Mouse (Mus musculus) ovary, adult 10 weeks (tissue): ENCODE data around the gene 1110008P14Rik. TPM values are rescaled to one million over a fixed set of nuclear protein-coding genes. Genes with fewer than 3 reads are reported as not detected.

Experiments used
- polyA plus RNA-seq: library from polyadenylated mRNA; stranded (reverse); fragments of 350-450 nt; fragmentation: Illumina TruSeq; extraction: RNeasy Lipid Tissue Mini Kit (QIAGEN cat#74804); gene quantifications from one replicate; pipeline ENCODE4 v1.2.3, GENCODE M21; 2014

The 1110008P14Rik gene
- polyA plus RNA-seq: 1.7 TPM

DNA sequence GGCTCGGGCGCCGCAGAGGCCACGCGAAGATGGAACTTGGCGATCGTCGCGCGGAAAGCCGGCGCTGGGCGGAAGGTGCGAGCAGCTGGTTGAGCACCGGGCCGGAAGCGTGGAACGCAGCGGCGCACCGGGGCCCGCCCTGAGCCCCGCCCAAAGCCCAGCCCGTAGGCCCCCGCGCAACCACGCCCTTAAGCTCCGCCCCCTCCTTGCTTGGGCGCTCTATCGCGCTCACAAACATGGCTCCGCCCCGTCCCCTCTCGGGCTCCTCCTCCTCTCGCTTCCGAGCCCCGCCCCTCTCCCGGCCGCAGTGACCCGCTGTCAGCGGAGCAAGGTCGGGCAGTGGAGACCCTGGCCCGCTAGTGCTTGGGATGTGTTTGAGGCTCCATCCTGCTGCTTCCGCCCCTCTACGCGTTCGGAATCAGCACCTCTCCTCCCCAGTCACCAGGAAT lies at the start of gene 1110008P14Rik:
Gene 1110008P14Rik (minus strand): TSS at position 164 of the 449 bp plus-strand sequence.

GRCm38 (mm10) chr2:32395484-32395945 lies 13.8 kb upstream of the 1110008P14Rik start, which contains the start of gene Ptges2:
Gene Ptges2 (plus strand): TSS chr2:32395896.

GRCm38 (mm10) chr2:32387706-32388490 lies 6.2 kb upstream of the 1110008P14Rik start, which contains the start of gene Lcn2:
Gene Lcn2 (minus strand): TSS chr2:32388252.

GRCm38 (mm10) chr2:32353007-32353542 lies 28.7 kb downstream of the 1110008P14Rik start, which contains the start of gene Dnm1:
Gene Dnm1 (minus strand): TSS chr2:32353338.

DNA sequence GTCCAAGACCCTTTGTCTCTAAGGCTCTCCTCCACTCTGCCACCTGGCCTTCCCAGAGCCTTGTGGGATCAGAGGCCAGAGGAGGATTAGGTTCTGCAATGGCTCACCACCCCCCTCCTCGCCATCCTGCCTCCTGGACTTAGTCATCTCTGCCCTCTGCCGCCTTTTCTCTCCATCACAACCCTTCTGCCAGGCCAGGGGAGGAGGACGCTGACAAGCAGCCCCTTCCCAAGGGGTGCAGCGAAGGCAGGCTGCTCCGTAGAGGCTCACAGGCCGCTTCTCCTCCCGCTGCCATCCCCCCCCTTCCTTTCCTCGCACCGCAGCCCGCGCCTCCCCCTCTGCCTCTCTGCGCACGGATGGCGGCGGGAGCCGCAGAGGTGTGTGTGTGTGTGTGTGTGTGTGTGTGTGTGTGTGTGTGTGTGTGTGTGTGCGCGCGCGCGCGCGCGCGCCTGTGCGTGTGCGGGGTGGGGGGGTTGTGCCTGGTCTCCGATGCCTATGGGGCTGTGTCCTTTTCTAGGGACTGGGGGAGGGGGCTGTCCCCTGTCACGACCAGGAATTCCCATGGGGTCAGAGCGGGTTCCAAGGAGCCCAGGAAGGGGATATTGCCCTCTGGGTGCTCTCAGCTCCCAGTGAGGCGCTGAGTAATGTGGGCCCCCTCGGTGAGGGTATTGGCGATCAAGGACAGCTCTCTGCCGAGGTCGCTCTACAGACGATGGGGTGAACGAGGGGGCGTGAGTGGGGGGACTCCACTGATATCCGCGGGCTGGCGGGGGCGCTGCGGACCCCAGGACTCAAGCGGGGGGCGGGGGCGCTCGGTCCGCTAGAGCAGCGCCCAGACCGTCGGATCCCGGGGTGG lies 29.4 kb downstream of the 1110008P14Rik start, which contains the start of gene Ciz1:
Gene Ciz1 (plus strand): TSS at position 177 of the 856 bp plus-strand sequence.

Other genes starting within 250 kb of the 1110008P14Rik start
- 58.5 TPM for gene Prrc2b, start 230.9 kb downstream of the 1110008P14Rik start, polyA plus RNA-seq
- gene Pomt1, start 145.3 kb downstream of the 1110008P14Rik start, polyA plus RNA-seq: 13.1 TPM
- 22.8 TPM for gene Uck1, start 121.8 kb downstream of the 1110008P14Rik start, polyA plus RNA-seq
- 19.7 TPM for gene Golga2, start 94.6 kb downstream of the 1110008P14Rik start, polyA plus RNA-seq
- 398 TPM for gene Swi5, start 93.9 kb downstream of the 1110008P14Rik start, polyA plus RNA-seq
- 4.8 TPM for gene Ciz1, start 29.6 kb downstream of the 1110008P14Rik start, polyA plus RNA-seq
- 1.4 TPM for gene Dnm1, start 28.6 kb downstream of the 1110008P14Rik start, polyA plus RNA-seq
- gene Lcn2, start 6.3 kb upstream of the 1110008P14Rik start, polyA plus RNA-seq: 5.6 TPM
- gene Ptges2, start 14.0 kb upstream of the 1110008P14Rik start, polyA plus RNA-seq: 1.9 TPM
- 0.83 TPM for gene Naif1, start 68.5 kb upstream of the 1110008P14Rik start, polyA plus RNA-seq
- 1.1 TPM for gene Slc25a25, start 69.5 kb upstream of the 1110008P14Rik start, polyA plus RNA-seq
- gene Fam102a, start 153.4 kb upstream of the 1110008P14Rik start, polyA plus RNA-seq: 4.4 TPM
- gene Dpm2, start 188.9 kb upstream of the 1110008P14Rik start, polyA plus RNA-seq: 3.4 TPM
- not detected for gene Pip5kl1, start 192.9 kb upstream of the 1110008P14Rik start, polyA plus RNA-seq
- not detected for gene 9430097D07Rik, start 193.7 kb upstream of the 1110008P14Rik start, polyA plus RNA-seq
- gene St6galnac4, start 205.2 kb upstream of the 1110008P14Rik start, polyA plus RNA-seq: 1.8 TPM
- gene St6galnac6, start 217.8 kb upstream of the 1110008P14Rik start, polyA plus RNA-seq: 2.8 TPM
- gene Ak1, start 239.8 kb upstream of the 1110008P14Rik start, polyA plus RNA-seq: 1.8 TPM